Mouse (Mus musculus) intestine, embryonic 16.5 days (tissue): Measurements from ENCODE around the gene Kcna6. TPM values are rescaled to one million over a fixed set of nuclear protein-coding genes. Genes with fewer than 3 reads are reported as not detected.

Source experiments
- ATAC-seq: fragments of 200-750 bp; cut with Nextera tagmentation; 2 replicates; pipeline ENCODE4 v1.8.0; 2017; ENCODE audit warnings: moderate TSS enrichment, moderate library complexity
- H3K27ac ChIP-seq: fragments of 300-500 bp; sonication (generic); 2 replicates; pipeline ENCODE4 v1.5.1; 2014; ENCODE audit warnings: mild to moderate bottlenecking, low read length
- H3K27me3 ChIP-seq: fragments of 300-500 bp; sonication (generic); replicated peaks from 2 replicates; pipeline ENCODE4 v1.6.1; 2014; ENCODE audit warnings: low read length, control low read depth, mixed read lengths; ENCODE audit not compliant: control insufficient read depth, insufficient read depth
- H3K36me3 ChIP-seq: fragments of 300-500 bp; sonication (generic); 2 replicates; pipeline ENCODE4 v1.6.1; 2014; ENCODE audit warnings: low read length, control low read depth; ENCODE audit not compliant: control insufficient read depth, insufficient read depth
- H3K4me1 ChIP-seq: fragments of 300-500 bp; sonication (generic); 2 replicates; pipeline ENCODE4 v1.6.1; 2014; ENCODE audit warnings: low read length, control low read depth, mixed read lengths; ENCODE audit not compliant: control insufficient read depth, insufficient read depth
- H3K4me2 ChIP-seq: fragments of 300-500 bp; sonication (generic); 2 replicates; pipeline ENCODE4 v1.6.1; 2014; ENCODE audit warnings: low read depth, low read length, control low read depth
- H3K4me3 ChIP-seq: fragments of 300-500 bp; sonication (generic); 2 replicates; pipeline ENCODE4 v1.5.1; 2014; ENCODE audit warnings: mild to moderate bottlenecking, low read length
- H3K9ac ChIP-seq: fragments of 300-500 bp; sonication (generic); 2 replicates; pipeline ENCODE4 v1.6.1; 2014; ENCODE audit warnings: low read depth, low read length
- H3K9me3 ChIP-seq: fragments of 300-500 bp; sonication (generic); 2 replicates; pipeline ENCODE4 v1.6.1; 2016; ENCODE audit warnings: low read length, control low read depth; ENCODE audit not compliant: control insufficient read depth
- WGBS: fragments of 180-500 bp; shearing (Covaris S2); extraction: QIAGEN DNeasy Blood & Tissue Kit; methylation state at CpG from one replicate; pipeline ENCODE4 v1.1.7; 2014; 5-methylcytosine and 5-hydroxymethylcytosine counted together
- polyA plus RNA-seq: library from polyadenylated mRNA; unstranded; fragments of >200 nt; fragmentation: Nextera tagmentation; extraction: Ambion mirVana; gene quantifications from 2 replicates; pipeline ENCODE4 v1.2.1, GENCODE M21; 2015

Gene Kcna6
- polyA plus RNA-seq, 1 experiment from 2014 or later, result 2.2 TPM

DNA sequence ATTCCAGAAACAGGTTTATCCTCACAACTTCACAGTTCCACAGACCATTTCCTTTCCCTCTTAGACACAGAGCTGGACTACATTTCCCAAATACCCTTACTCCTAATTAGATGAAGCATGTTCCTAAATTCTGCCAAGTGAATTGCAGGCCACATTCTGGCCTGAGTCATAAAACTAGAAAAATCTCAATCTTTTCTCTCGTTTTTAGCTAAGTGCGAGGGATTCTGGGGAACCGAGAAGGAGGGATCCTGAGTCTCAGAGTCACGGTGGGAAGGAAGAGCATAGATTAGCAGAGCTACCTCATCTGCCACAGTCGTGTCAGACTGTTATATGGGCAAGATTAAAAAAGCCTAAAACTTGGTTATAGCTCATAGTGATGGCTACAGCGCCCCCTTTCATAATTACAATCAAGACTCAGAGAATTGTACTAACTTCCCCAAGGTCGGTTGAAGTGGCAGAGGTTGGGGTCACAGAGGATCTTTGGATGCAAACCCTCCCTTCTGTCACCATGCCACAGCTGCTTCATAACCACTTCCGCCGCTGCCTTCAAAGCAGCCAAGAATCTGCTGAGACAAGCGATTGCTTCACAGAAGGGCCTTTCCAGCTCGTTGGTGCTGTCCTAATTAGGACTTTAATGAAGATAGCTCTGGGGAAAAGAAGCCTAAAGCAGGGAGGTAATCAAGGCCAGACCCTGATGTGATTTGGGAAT, 28.6 kb upstream of the Kcna6 start:
- no peak overlapping the region for H3K27ac ChIP-seq
- no peaks in the 10 kb centered on the region for H3K36me3 ChIP-seq
- H3K4me1 ChIP-seq, result no peaks in the 10 kb centered on the region
- H3K4me3 ChIP-seq, result no peak overlapping the region
- H3K4me2 ChIP-seq, result no peak overlapping the region
- H3K9me3 ChIP-seq, result no peaks in the 10 kb centered on the region
- no peak for ATAC-seq
- no peak overlapping the region for H3K9ac ChIP-seq
- WGBS, result 76% methylated on average over 11 of the region's 11 CpGs
- no peaks in the 10 kb centered on the region for H3K27me3 ChIP-seq

DNA sequence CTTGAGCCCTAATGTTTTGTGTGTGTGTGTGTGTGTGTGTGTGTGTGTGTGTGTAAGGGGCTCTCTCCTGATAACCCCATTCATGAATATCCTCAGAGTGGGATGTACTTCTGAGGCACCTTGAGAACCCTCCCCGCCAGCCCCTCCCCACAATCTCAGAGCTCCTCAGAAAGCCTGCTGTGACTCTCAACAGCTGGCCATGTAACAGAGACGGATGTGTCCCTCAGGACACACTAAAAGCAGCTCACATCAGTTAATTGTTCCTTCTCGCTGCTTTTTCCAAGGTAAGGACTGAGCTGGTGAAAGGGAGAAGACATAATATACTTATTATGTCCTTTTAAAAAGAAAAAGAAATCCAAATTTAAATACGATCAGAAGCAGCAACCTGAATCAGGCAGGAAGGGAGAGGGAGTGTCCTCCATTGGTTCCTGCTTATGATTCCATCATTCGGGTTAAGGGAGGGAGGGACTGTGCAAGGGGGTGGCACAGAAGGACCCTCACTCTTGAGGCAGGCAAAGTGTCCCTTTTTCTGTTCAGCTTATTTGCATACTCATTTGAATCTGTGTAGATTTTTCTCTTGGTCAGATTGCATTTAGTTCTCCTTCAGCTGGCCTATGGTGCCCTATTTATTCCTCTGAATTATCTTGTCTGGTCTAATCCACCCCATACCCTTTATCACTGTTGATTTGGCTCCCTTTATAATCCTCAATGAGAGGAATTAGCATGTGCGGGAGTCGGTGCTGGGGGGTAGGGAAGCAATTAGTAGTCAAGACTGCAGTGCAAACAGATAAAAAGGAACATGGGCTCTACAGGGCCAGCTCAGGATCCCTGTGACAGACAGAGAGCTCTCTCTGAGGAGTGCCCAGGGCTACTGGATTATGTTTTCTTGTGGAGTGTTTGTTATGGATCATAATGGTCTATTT, 27.4 kb upstream of the Kcna6 start:
- no peaks in the 10 kb centered on the region for H3K27me3 ChIP-seq
- no peaks in the 10 kb centered on the region for H3K36me3 ChIP-seq
- no peaks in the 10 kb centered on the region for H3K4me1 ChIP-seq
- no peak for ATAC-seq
- no peaks in the 10 kb centered on the region for H3K9me3 ChIP-seq
- no peak overlapping the region for H3K27ac ChIP-seq
- no peak overlapping the region for H3K9ac ChIP-seq
- 32% methylated on average over 7 of the region's 7 CpGs for WGBS
- no peak overlapping the region for H3K4me3 ChIP-seq
- no peak overlapping the region for H3K4me2 ChIP-seq

GRCm38 (mm10) chr6:126766552-126766951, 26.1 kb upstream of the Kcna6 start:
- Histone ChIP-seq H3K9me3 (no peaks in the 10 kb centered on the region), H3K4me2 (no peak overlapping the region), H3K36me3 (no peaks in the 10 kb centered on the region), H3K27ac (no peak overlapping the region), H3K9ac (no peak overlapping the region), H3K4me3 (no peak overlapping the region), H3K4me1 (no peaks in the 10 kb centered on the region), H3K27me3 (no peaks in the 10 kb centered on the region)
- ATAC-seq, result no peak
- 54% methylated on average over 5 of the region's 5 CpGs for WGBS

- ATAC-seq, result no peak
- Histone ChIP-seq H3K27ac (no peak overlapping the region), H3K4me1 (no peaks in the 10 kb centered on the region), H3K4me3 (no peak overlapping the region), H3K27me3 (no peaks in the 10 kb centered on the region), H3K9me3 (no peaks in the 10 kb centered on the region), H3K36me3 (no peaks in the 10 kb centered on the region), H3K4me2 (no peak overlapping the region), H3K9ac (no peak overlapping the region)
- WGBS, result 73% methylated on average over 11 of the region's 11 CpGs
These were observed 24.2 kb upstream of the Kcna6 start for GRCm38 (mm10) chr6:126764563-126765091.

DNA sequence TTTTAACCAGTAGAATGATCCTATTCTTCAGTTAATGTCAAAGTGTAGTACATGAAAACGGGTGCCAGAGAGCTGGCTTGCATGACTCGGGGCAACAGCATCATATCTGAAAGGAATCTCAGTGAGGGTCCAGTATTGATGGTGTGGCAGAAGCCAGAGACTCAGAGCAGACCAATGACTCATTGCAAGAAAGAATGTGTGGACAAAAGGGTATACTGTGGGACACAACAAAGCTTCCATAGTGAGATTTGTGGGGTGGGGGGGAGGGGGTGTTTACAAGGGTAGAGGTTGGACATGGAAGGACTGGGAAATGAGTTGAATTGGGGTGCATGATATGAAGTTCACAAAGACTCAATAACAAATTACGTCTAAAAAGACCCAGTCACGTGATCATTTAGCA, 20.9 kb upstream of the Kcna6 start:
- 81% methylated on average over 4 of the region's 4 CpGs for WGBS
- Histone ChIP-seq H3K27me3 (no peaks in the 10 kb centered on the region), H3K36me3 (no peaks in the 10 kb centered on the region), H3K4me2 (no peak overlapping the region), H3K9me3 (no peaks in the 10 kb centered on the region), H3K4me3 (no peak overlapping the region), H3K4me1 (no peaks in the 10 kb centered on the region), H3K27ac (no peak overlapping the region), H3K9ac (no peak overlapping the region)
- ATAC-seq, result no peak

- Histone ChIP-seq H3K4me2 (0 out of 2 replicates have a peak overlapping the region, but pooled peaks have one; percentile 3), H3K9me3 (no peaks in the 10 kb centered on the region), H3K27ac (no peak overlapping the region), H3K36me3 (no peaks in the 10 kb centered on the region), H3K9ac (no peak overlapping the region), H3K4me1 (no peaks in the 10 kb centered on the region; the same call in 1 of the 2 replicates), H3K4me3 (no peak overlapping the region), H3K27me3 (no peaks in the 10 kb centered on the region)
- no peak for ATAC-seq
- 27% methylated on average over 8 of the region's 8 CpGs for WGBS
These were observed 15.4 kb upstream of the Kcna6 start for GRCm38 (mm10) chr6:126755729-126756411.

GRCm38 (mm10) chr6:126752520-126752919, 12.0 kb upstream of the Kcna6 start:
- H3K4me2 ChIP-seq, result no peak overlapping the region
- H3K4me1 ChIP-seq, result no peaks in the 10 kb centered on the region; the same call in 1 of the 2 replicates
- 0 out of 2 replicates have a peak overlapping the region, but pooled peaks have one; percentile 19 for H3K27ac ChIP-seq
- no peak for ATAC-seq
- H3K9ac ChIP-seq, result no peak overlapping the region; the same call in 1 of the 2 replicates
- no peaks in the 10 kb centered on the region for H3K36me3 ChIP-seq
- H3K9me3 ChIP-seq, result no peaks in the 10 kb centered on the region
- WGBS, result 42% methylated on average over 12 of the region's 12 CpGs
- no peak overlapping the region for H3K4me3 ChIP-seq
- H3K27me3 ChIP-seq, result no peaks in the 10 kb centered on the region

GRCm38 (mm10) chr6:126745888-126746287, 5.4 kb upstream of the Kcna6 start:
- Histone ChIP-seq H3K36me3 (no peaks in the 10 kb centered on the region), H3K4me3 (no peak overlapping the region), H3K27ac (no peak overlapping the region), H3K27me3 (peaks cover 6% of the 10 kb centered on the region), H3K4me2 (no peak overlapping the region), H3K9ac (no peak overlapping the region), H3K4me1 (no peaks in the 10 kb centered on the region), H3K9me3 (no peaks in the 10 kb centered on the region)
- 39% methylated on average over 1 of the region's 1 CpGs for WGBS
- no peak for ATAC-seq

- 59% methylated on average over 3 of the region's 3 CpGs for WGBS
- Histone ChIP-seq H3K27ac (no peak overlapping the region), H3K9me3 (no peaks in the 10 kb centered on the region), H3K27me3 (peaks cover 33% of the 10 kb centered on the region), H3K36me3 (no peaks in the 10 kb centered on the region), H3K9ac (no peak overlapping the region), H3K4me3 (no peak overlapping the region), H3K4me1 (peaks cover 9% of the 10 kb centered on the region; the same call in 1 of the 2 replicates), H3K4me2 (no peak overlapping the region)
- no peak for ATAC-seq
These were observed 2.1 kb upstream of the Kcna6 start for GRCm38 (mm10) chr6:126742610-126743009.
